Mouse (Mus musculus): ENCODE results near the gene F2rl2.

Gene F2rl2

DNA sequence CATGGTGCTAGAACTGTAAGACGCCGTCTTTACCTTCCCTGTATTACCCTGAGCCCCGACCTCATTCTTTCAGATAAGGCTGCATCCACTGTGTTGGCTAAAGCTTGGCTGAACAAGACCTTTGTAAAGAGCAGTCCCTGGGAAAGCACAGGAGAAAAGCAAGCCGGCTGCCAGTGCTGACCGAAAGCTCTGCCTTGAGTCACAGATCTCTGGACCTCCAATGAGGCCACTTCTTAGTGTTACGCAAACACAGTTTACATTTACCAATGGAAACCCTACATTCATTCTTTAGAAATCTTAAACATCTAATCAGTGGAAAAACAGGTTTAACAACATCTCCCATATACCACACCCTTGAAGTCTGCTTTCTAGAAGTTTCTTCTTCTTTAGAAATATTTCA is 8.9 kb downstream of the F2rl2 start:
- DNase-seq: no peak

DNA sequence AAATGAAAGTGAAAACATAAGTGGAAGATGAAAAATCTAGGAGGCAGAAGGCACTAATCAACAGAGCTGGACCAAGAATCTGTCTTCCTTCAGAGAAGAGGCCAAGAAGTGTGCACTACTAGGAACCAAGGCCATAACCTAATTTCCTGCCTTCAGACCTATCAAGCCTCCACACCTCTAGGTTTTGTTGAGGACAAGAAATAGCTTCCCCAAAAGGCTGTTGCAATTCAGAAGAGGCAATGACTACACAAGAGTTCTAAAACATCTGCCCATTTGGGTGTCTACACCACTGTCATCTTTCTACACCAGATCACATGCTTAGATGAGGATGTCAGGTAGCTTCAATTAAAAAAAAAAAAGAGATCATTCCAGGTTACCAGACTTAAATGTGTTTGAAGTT is 15.4 kb downstream of the F2rl2 start:
- DNase-seq: no peak

DNA sequence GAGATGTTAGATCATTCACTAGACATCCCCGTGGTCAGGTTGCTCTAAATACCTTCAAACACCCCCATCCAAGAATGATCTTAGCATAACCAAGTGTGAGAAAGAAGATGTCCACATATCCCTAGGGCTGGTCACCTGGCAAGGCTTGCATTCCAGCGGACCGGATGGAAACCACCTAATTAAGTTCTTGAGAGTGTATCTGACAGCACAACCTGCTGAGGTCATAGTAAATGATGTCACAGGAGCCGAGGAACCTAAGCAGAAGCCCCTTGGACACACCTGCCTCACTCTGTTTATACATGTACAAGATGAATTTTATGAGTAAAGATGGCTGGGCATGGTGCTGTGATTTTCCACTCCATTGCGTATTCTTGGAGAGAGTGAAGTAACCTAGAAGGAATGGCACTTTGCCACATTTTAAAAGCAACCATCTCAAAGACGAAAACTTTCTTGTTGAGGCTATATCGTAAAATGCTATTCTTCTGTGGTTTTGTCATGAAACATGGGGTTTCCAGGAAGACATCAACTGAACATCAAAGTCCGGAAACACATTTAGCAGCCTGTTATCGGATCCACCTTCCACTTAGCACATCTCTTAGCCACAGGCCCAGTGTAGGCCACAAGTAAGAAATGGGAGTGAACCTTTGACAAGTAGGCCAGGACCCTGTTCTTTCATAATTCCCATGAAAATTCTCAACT is 16.1 kb downstream of the F2rl2 start:
- DNase-seq: no peak

DNA sequence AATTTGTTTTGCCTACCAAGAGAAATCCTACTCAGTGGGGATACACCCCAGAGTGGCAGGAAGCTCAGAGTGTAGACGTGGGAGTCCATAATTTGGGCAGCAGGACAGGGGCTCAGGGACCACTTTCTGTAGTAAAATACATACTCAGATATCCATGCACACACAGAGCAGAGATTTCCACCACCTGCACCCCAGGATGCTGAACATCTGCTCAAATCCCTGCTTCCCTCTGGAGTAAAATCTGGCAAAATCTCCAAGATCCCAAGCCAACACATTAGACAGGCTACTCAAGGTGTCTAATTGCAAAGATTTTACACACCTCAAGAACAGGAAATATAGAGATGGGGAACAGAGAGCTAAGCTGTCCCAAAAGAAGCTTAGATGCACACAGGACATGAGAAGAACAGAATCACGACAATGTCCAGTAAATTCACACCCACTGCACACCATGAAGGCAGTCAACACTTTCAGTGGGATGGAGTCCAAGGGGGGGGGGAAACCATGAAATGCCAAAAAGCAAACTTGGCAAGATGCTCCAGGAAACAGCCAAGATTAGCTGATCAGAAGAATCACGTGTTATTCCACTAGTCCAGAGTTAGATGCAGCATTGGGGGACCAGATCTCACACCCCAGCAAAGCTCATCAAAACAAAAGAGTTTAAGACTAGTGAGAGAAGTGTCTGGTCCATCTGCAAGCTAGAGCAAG is 17.8 kb downstream of the F2rl2 start:
- DNase-seq: no peak

DNA sequence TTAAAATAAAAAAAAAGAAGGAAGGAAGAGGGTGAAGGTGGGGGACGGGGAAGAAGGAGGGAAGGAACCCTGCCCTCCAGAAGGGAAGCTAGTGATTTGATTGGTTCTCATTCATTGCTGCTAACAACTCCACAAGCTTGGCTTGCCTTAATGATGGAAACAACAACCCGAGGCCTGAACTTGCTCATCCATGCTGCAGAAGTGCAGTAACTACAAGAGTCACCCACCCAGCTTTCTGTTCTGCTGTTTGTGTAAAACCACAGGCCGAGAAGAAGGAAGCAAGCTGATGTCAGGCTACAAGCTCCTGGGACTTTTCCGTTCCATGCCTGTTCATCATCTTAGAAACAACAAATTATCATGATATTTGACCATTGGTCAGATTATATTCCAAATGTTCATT is 18.7 kb downstream of the F2rl2 start:
- no peak for DNase-seq

DNA sequence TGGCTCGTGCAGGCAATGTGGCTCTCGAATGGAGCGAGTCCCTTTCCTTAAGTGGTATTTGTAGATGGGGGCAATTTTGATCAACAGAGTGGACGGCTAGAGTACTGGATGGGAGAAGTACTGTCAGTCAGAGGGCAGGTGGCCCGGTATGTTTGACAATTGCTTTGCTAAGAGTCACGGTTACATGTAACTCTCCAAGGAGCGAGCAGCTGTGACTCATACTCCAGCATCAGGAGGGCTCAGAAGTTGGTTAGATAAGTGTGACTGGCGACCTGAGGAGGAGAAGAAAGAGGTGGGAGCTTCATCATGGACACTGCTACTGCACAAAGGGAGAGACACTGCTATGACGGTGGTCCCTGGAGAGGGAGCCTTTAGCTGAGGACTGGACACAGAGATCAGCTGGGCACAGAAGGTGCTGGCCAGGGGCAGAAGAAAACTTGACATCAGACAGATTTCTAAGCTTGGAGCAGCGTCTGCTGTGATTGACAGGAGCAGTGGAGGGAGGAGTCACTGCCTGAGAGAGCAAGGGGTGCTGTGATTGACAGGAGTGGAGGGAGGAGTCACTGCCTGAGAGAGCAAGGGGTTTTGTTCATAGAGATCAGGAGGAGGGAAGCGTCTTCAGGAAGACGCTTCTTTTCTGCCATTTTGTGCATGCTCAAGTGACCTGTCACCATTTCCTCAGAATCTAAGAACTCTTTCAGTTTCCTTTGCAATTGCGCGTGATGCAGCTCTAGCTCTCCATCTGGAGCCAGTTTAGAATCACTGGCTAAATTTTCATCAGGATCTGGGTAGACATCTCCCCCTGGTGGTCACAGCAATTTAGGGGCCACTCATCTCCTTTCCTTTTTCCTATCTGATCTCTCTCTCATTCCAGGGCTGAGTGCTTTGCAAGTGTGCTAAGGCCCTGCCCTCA is 22.9 kb downstream of the F2rl2 start:
- DNase-seq: peak; percentile 75

DNA sequence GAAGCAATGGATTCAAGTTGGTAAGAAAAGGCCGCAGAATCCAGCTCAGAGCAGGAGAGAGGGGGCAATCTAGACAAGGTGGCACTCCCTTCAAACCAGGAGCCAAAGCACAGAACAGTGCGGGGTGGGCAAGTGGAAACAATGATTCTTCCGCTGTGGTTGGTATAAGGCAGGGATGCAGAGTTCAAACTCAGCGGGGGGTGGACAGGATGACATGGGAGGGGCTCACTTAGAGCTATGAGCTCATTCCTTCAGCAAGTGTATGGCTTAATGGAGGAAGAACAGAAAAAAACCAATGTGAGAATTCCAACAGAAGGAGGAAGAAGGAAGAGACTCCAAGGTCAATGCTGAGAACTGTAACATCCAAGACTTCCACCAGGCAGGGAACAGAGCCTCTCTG is 33.8 kb downstream of the F2rl2 start:
- no peak for DNase-seq

DNA sequence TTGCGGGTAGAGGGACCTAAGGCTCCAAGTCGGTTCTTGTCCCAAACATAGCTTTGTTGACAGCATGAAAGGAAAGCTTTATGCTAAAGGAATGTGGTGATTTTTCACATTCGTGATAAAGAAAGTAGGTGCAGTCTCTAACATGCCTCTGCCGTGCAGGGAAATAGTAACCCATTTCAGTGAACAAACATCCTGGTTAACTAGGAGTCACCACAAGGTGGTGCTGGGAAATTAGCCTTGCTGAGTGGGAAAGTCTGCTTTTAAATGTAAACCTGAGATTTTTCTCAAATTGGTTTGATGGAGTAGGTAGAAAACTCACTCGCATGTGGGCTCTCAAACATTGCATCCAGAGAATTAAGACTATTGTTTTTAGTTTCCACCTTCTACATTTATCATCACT is 43.0 kb downstream of the F2rl2 start:
- DNase-seq: no peak

DNA sequence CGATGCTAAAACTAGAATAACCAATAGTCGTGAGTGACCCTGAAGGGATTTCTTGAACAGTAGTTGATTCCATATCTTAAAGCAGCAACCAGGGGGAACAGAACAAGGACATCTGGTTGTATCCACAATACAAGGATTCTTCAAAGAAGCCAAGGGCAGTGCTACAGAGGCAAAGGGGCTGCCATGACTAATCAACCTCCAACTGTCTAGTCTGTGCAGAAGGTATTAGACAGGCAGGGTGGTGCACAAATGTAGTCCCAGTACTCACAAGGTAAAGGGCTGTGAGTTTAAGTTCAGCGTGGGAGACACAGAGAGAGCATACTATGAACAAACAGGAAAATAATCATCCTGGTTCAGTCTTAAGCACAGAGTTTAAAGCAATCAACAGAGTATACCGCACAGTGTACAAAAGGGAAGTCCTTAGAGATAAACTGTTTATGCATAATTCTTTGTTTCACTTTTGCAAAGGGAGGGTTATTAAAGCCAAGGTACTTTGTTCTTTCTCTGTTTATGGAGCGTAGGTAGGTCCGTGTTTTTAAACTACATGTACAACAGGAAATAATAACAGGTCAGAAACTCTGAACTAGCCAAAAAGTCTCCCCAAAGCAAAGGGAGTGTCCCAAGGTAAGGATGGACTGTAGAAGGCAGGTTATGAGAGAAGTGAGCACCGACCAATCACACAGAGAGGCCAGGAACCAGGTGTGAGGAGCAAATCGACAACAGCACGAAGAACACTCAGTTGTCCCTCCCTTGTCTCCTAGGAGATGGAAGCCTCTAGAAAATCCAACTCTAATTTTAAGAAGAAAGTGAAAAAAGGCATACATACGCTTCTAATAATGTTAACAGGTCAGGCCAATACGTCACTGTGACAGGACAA is 45.4 kb downstream of the F2rl2 start:
- no peak for DNase-seq

DNA sequence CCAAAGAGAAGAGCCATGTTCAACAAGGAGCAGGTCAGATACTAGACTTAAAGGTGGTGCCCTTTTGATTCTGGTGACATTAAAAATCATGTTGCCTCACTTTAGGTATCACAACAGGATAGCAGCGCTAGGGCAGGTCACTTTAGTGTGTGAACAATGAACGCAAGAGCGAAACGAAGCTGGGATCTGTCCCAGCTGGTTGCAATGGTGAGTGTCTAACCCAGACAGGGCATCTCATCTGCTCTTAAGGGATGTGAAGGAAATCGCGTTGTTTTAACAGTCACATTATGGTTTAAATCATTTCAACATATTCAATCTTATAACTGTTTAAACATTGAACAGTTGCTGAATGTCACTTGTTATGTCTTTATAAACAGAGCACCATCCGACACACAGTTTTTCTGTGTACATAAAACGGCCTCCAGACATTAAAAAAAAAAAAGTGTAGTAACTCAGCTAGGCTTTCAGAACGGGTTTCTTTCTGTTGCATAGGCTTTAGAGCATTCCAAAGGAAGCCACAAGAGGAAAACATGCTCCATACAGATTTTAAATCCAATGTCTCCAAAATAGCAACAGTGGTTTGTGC is 46.3 kb downstream of the F2rl2 start:
- no peak for DNase-seq

DNA sequence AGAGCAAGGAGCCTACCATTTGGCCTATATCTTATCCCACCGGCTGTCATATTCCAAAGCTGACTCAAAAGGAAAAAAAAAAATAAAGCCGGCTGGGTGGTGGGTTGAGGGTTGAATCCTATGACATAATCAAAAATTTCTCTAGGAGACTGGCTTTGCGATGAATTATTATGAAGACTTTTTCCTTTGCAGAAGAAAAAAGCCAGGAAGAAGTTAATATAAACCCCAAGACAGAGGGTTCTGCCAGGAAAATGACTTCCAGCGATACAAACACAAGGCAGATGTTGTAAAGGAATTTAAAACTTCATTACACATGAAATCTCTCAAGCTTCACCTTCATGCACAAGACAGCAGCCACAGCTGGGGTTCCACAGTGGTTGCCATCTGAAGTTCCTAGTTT is 48.8 kb downstream of the F2rl2 start:
- no peak for DNase-seq

DNA sequence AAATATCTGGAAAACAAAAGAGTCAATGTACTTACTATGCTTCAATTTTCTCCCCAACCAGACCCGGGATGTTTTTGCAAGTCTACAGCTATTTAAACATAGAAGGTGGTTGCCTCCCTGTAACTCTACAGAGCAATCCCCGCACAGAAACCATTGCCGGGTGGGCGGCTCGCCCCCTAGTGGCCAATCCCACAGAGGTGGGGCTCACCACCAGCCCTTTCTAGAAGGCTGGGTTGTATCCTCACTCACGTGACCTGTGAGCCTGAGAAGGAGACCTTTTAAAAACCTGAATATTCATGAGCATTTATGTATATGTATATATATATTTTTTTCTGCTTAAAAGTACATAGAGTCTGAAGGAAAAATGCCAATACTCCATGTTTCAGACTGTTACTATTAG is 49.9 kb downstream of the F2rl2 start:
- peak; percentile 66 for DNase-seq

DNA sequence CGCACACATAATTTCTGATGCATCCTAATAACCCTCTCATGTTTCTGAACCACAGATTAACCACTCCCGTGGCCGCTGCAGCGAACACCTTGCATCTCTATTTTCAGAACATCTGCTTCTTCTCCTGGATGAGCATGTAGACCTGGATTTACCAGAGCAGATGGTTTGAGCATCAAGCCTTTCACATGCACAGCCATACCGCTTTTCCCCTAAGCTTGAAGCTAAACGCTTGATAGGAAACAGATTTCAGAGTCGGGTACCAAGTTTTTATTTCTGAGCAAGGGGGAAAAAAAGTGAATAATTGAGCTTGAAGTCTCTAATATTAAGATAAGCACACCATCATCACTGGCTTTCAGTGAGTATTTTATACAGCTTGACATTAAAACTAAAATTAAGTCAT is 50.4 kb downstream of the F2rl2 start:
- DNase-seq: no peak

DNA sequence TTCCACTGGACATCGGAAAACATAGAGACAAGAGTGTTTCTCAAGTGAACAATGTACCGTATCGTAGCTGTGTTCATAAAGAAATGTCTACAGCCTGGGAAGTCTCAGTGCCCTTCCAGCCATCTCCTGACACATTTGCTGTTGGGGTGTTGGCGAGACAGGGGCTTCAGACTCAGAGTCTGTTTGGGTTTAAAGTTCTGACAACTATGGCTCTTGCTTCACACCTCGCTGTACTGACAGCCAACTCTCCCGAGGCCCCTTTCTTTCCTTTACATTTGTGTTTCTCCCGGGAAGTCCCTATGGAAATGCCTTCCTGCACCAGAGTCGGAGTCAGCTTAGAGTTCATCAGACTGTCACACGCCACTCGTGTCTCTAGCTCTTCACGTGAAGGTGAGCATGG is 50.9 kb downstream of the F2rl2 start:
- no peak for DNase-seq

Measured in retina, postnatal 1 day (tissue).